Mouse (Mus musculus) liver, embryonic 12.5 days (tissue): Measurements from ENCODE around the gene Pola1. TPM values are rescaled to one million over a fixed set of nuclear protein-coding genes. Genes with fewer than 3 reads are reported as not detected.

Experiments
- ATAC-seq: fragments of 200-750 bp; cut with Nextera tagmentation; 2 replicates; pipeline ENCODE4 v1.8.0; 2017; ENCODE audit warnings: moderate number of reproducible peaks, mild to moderate bottlenecking, moderate library complexity
- H3K27ac ChIP-seq: fragments of 300-500 bp; sonication (generic); 2 replicates; pipeline ENCODE4 v1.5.1; 2016; ENCODE audit warnings: mild to moderate bottlenecking
- H3K27me3 ChIP-seq: fragments of 300-500 bp; sonication (generic); replicated peaks from 2 replicates; pipeline ENCODE4 v1.6.1; 2016; ENCODE audit warnings: mild to moderate bottlenecking, moderate library complexity
- H3K36me3 ChIP-seq: fragments of 300-500 bp; sonication (generic); 2 replicates; pipeline ENCODE4 v1.6.1; 2016; ENCODE audit warnings: mild to moderate bottlenecking, moderate library complexity
- H3K4me1 ChIP-seq: fragments of 300-500 bp; sonication (generic); 2 replicates; pipeline ENCODE4 v1.6.1; 2016
- H3K4me2 ChIP-seq: fragments of 300-500 bp; sonication (generic); 2 replicates; pipeline ENCODE4 v1.6.1; 2016; ENCODE audit warnings: mild to moderate bottlenecking, moderate library complexity
- H3K4me3 ChIP-seq: fragments of 300-500 bp; sonication (generic); 2 replicates; pipeline ENCODE4 v1.5.1; 2016; ENCODE audit warnings: mild to moderate bottlenecking, moderate library complexity
- H3K9ac ChIP-seq: fragments of 300-500 bp; sonication (generic); 2 replicates; pipeline ENCODE4 v1.6.1; 2016; ENCODE audit warnings: mild to moderate bottlenecking, moderate library complexity
- H3K9me3 ChIP-seq: fragments of 300-500 bp; sonication (generic); replicated peaks from 2 replicates; pipeline ENCODE4 v1.6.1; 2016; ENCODE audit warnings: mild to moderate bottlenecking, moderate library complexity
- WGBS: fragments of 180-500 bp; shearing (Covaris S2); methylation state at CpG from one replicate; pipeline ENCODE4 v1.1.7; 2016; ENCODE audit not compliant: insufficient replicate concordance; 5-methylcytosine and 5-hydroxymethylcytosine counted together
- polyA plus RNA-seq: library from polyadenylated mRNA; unstranded; fragments of >200 nt; fragmentation: Nextera tagmentation; extraction: Ambion mirVana; gene quantifications from 2 replicates; pipeline ENCODE4 v1.2.1, GENCODE M21; 2016

Pola1 gene
- polyA plus RNA-seq, 1 experiment from 2014 or later = 23.1 TPM

DNA sequence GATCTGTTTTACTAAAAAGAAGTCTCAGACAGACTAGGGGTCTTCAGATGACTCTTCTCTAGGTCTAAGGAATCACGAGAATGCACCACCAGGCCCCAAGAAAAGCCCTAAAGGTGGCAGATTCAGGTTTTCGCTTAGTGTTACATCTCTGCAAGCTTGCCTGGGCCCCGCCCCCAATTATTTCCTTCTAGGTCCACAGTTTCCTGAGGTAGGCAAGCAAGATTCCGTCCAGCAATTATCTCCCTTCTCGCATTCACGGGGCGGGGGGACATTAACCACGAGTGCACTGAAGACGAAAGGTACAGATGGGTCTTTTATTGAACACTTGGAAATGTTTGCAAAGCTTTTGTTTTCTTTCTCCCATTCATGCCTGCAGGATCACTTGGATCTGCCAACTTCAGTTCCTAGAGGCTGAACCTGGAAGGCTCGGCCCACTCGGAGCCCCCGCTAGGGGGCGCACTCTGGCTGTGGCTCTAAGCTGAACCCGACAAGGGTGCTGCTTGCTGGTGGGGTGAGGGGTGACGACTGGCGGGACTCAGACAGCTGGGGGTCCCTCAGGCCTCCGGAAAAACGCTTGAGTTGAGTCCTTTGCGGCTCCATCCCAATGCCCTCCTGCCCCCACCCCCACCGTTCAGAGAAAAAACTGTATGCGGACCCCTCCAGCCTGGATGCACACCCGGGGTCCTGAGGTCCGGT is 350.8 kb downstream of the Pola1 start:
- Histone ChIP-seq H3K4me1 (no peaks in the 10 kb centered on the region), H3K27ac (no peak overlapping the region), H3K36me3 (no peaks in the 10 kb centered on the region), H3K9ac (no peak overlapping the region), H3K4me2 (peak overlapping the region; percentile 37), H3K9me3 (no peaks in the 10 kb centered on the region), H3K27me3 (peaks cover 83% of the 10 kb centered on the region), H3K4me3 (peak overlapping the region; percentile 0; the same call in 1 of the 2 replicates)
- WGBS = 6% methylated on average over 22 of the region's 23 CpGs
- peak; percentile 47; the same call in 1 of the 2 replicates for ATAC-seq

DNA sequence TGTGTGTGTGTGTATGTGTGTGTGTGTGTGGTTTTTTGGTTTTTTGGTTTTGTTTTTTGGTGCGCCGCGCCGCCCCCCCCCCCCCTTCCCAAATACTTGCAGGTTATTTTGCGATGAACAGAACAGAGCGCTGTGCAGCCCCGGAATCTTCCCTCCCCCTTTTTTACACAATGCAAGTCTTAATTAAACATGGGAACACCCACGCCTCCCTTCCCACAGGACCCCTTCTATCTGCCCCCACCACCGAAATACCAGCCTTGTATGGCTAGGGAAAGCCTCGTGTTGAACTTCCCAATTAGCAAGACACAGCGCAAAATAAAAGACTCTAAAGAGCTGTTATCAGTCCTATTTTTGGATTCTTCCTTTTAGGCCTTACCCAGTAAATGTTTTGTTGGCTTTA is 352.0 kb downstream of the Pola1 start:
- H3K9me3 ChIP-seq = no peaks in the 10 kb centered on the region
- no peak overlapping the region for H3K4me3 ChIP-seq
- no peak overlapping the region for H3K4me2 ChIP-seq
- no peak for ATAC-seq
- no peak overlapping the region for H3K27ac ChIP-seq
- WGBS = 24% methylated on average over 8 of the region's 11 CpGs
- peaks cover 81% of the 10 kb centered on the region for H3K27me3 ChIP-seq
- no peak overlapping the region for H3K9ac ChIP-seq
- H3K36me3 ChIP-seq = no peaks in the 10 kb centered on the region
- no peaks in the 10 kb centered on the region for H3K4me1 ChIP-seq

DNA sequence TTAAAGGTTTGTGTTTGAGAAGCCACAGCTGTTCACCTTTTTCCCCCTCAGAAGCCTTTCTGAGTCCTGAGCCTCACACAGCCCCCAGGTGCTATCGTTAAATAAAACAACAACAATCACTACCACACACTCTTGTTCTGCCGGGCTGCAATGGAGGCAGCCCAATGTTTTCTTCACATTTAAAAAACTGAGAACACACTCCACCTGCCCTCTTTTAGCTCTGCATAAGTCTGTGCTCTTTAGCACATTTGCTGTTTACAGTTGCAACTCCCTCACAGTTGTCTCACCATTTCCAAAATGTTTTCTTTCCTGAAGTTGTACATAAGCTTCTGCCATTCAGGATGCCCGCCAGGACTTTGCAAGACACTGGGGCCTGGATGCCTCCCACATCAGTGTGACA is 356.3 kb downstream of the Pola1 start:
- no peak overlapping the region for H3K27ac ChIP-seq
- no peak for ATAC-seq

More for the DNA sequence above, 356.3 kb downstream of the Pola1 start:
- H3K36me3 ChIP-seq = no peaks in the 10 kb centered on the region
- no peaks in the 10 kb centered on the region for H3K9me3 ChIP-seq
- H3K4me2 ChIP-seq = no peak overlapping the region
- no peak overlapping the region for H3K9ac ChIP-seq
- WGBS = 46% methylated on average over 3 of the region's 3 CpGs
- H3K4me1 ChIP-seq = no peaks in the 10 kb centered on the region
- peaks cover 44% of the 10 kb centered on the region for H3K27me3 ChIP-seq
- no peak overlapping the region for H3K4me3 ChIP-seq

Other genes starting within 250 kb of the Pola1 start
- 9.9 and 11.4 TPM in 2 replicates for gene Pcyt1b, start 22.7 kb upstream of the Pola1 start, polyA plus RNA-seq
- 48.4 and 48.5 TPM in 2 replicates for gene Pdk3, start 200.0 kb upstream of the Pola1 start, polyA plus RNA-seq